Mouse (Mus musculus) subcutaneous adipose tissue, adult 2 months (tissue): ENCODE measurements around the gene Msantd2. TPM values are rescaled to one million over a fixed set of nuclear protein-coding genes. Genes with fewer than 3 reads are reported as not detected.

ENCODE experiments used
- polyA plus RNA-seq: library from polyadenylated mRNA; depleted of rRNA; stranded (reverse); fragments of >200 nt; gene quantifications from 2 replicates; pipeline ENCODE4 v1.2.3, GENCODE M21; 2012; ENCODE audit warnings: low replicate concordance; rRNA removed

The Msantd2 gene
- polyA plus RNA-seq: 11.5 and 26.4 TPM in 2 replicates

GRCm38 (mm10) chr9:37488611-37489396, at the start of gene Msantd2:
Gene Msantd2 (plus strand): TSS chr9:37489319.

GRCm38 (mm10) chr9:37527396-37528224, 38.5 kb downstream of the Msantd2 start, which contains the start of gene Esam:
Gene Esam (plus strand): TSS chr9:37528078.

GRCm38 (mm10) chr9:37539170-37540025, 50.3 kb downstream of the Msantd2 start, which contains the start of gene Vsig2:
Gene Vsig2 (plus strand): TSS chr9:37539255.

GRCm38 (mm10) chr9:37552536-37553293, 63.6 kb downstream of the Msantd2 start, which contains the start of gene Nrgn:
Gene Nrgn (minus strand): TSS chr9:37552904.

GRCm38 (mm10) chr9:37554838-37555748, 66.0 kb downstream of the Msantd2 start, which contains the start of gene Siae:
Gene Siae (plus strand): TSS chr9:37555698.

Other genes starting within 250 kb of the Msantd2 start
- 5.4 and 7.6 TPM in 2 replicates for gene Slc37a2, start 233.6 kb upstream of the Msantd2 start, polyA plus RNA-seq
- 0.49 and 1.1 TPM in 2 replicates for gene Ccdc15, start 140.9 kb upstream of the Msantd2 start, polyA plus RNA-seq
- 0.05 and 0.23 TPM in 2 replicates for gene Hepacam, start 122.0 kb upstream of the Msantd2 start, polyA plus RNA-seq
- 35.2 and 126 TPM in 2 replicates for gene Robo4, start 87.4 kb upstream of the Msantd2 start, polyA plus RNA-seq
- 0.12 TPM in 1 of 2 replicates, not detected in the other for gene Robo3, start 56.1 kb upstream of the Msantd2 start, polyA plus RNA-seq
- 102 and 205 TPM in 2 replicates for gene Esam, start 38.8 kb downstream of the Msantd2 start, polyA plus RNA-seq
- gene Vsig2, start 49.9 kb downstream of the Msantd2 start, polyA plus RNA-seq: 22.8 and 43.7 TPM in 2 replicates
- gene Nrgn, start 63.6 kb downstream of the Msantd2 start, polyA plus RNA-seq: 4.0 and 4.5 TPM in 2 replicates
- gene Siae, start 66.4 kb downstream of the Msantd2 start, polyA plus RNA-seq: 11.2 and 16.4 TPM in 2 replicates
- 0.77 and 0.95 TPM in 2 replicates for gene Spa17, start 124.4 kb downstream of the Msantd2 start, polyA plus RNA-seq
- gene Tbrg1, start 168.0 kb downstream of the Msantd2 start, polyA plus RNA-seq: 56.3 and 71.0 TPM in 2 replicates
- not detected in 2 replicates for gene Panx3, start 179.9 kb downstream of the Msantd2 start, polyA plus RNA-seq
- not detected in 2 replicates for gene Olfr160, start 226.9 kb downstream of the Msantd2 start, polyA plus RNA-seq